Mouse (Mus musculus): ENCODE results near the gene Pan3. TPM values are rescaled to one million over a fixed set of nuclear protein-coding genes. Genes with fewer than 3 reads are reported as not detected.

The Pan3 gene
- polyA plus RNA-seq, 1 experiment from 2014 or later: 49.9 TPM

DNA sequence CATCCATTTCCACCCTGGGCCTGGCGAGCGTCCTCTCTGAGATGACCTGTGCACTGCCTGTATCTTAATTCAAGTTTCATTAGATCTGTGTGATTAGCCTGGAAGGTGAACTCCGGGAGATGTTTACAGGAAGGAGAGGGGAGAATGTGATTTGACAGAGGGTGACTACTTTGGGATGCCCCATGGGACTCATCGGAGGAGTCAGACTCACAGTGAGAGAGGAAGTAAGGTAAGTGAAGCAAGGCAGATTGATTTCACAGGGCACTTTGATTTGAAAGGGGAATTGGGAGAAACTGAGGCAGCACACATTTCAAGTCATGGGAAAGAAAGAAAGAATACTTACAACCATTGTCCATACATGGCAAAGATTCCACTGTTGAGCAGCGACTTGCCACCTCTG lies 23.8 kb upstream of the Pan3 start:
- no peak for DNase-seq (ENCODE audit: extremely low spot score, low spot score)
- H3K4me3 ChIP-seq: no peak overlapping the region
- H3K9me3 ChIP-seq: no peaks in the 10 kb centered on the region
- H3K27me3 ChIP-seq (ENCODE audit: poor library complexity, severe bottlenecking): peaks cover 15% of the 10 kb centered on the region
- H3K36me3 ChIP-seq (replicated peaks): no peaks in the 10 kb centered on the region
- no peak overlapping the region for H3K27ac ChIP-seq
- peaks cover under 1% of the 10 kb centered on the region for H3K4me1 ChIP-seq
- WGBS: 90% methylated on average over 5 of the region's 5 CpGs

DNA sequence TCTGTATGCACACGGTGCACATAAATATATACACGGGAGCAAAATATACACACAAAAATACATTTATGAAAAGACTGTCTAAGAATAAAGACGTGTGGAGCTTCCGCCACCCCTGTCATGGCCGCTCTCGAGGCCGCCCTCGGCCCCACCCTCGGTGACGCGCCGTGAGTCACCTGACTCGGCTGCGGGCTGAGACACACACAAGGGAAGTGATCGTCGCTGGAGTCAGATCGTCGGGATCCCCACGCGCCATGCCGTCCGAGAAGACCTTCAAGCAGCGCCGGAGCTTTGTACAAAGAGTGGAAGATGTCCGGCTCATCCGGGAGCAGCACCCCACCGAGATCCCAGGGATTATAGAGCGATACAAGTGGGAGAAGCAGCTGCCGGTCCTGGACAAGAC lies 21.2 kb upstream of the Pan3 start:
- WGBS: 64% methylated on average over 29 of the region's 29 CpGs
- peak overlapping the region; percentile 7; the same call in 1 of the 2 replicates for H3K4me3 ChIP-seq

DNA sequence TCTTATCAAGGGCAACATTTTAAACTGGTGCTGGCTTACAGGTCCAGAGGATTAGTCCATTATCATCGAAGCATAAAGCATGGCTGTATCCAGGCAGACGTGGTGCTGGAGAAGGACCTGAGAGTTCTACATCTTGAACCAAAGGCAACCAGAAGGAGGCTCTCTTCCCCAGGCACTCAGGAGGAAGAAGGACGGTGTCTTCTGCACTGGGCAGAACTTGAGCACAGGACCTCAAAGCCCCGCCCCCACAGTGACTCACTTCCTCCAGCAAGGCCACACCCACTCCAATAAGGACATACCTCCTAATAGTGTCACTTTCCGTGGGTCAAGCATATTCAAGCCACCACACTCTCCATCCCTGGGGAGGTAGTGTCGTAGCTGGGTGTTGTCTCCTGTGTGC lies 19.4 kb upstream of the Pan3 start:
- H3K27me3 ChIP-seq (ENCODE audit: poor library complexity, severe bottlenecking): no peaks in the 10 kb centered on the region
- H3K36me3 ChIP-seq (replicated peaks): no peaks in the 10 kb centered on the region
- no peak for DNase-seq (ENCODE audit: extremely low spot score, low spot score)
- H3K9me3 ChIP-seq: no peaks in the 10 kb centered on the region
- H3K4me3 ChIP-seq: no peak overlapping the region
- H3K4me1 ChIP-seq: no peaks in the 10 kb centered on the region
- 81% methylated on average over 6 of the region's 6 CpGs for WGBS
- H3K27ac ChIP-seq: no peak overlapping the region

More for the DNA sequence above, 21.2 kb upstream of the Pan3 start:
- Histone ChIP-seq H3K27me3 (ENCODE audit: poor library complexity, severe bottlenecking) (no peaks in the 10 kb centered on the region), H3K4me1 (no peaks in the 10 kb centered on the region), H3K27ac (no peak overlapping the region), H3K36me3 (replicated peaks) (no peaks in the 10 kb centered on the region), H3K9me3 (no peaks in the 10 kb centered on the region)
- DNase-seq (ENCODE audit: extremely low spot score, low spot score): no peak

DNA sequence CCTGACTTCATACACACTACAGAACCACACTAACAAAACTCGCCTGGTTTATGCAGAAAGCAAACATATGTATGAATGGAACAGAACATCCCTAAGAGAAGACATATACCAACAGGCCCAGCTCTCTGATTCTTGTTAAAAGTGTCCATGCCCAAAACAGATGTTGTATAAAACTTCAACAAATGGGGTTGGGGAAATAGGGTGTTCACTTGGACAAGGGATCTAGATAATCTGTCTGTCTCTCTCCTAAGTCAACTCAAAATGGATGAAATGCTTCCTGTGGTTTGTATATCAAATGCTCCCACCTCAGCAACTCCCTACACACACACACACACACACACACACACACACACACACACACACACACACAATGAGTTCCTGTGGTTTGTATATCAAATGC lies 12.0 kb upstream of the Pan3 start:
- 78% methylated on average over 1 of the region's 1 CpGs for WGBS
- no peak for DNase-seq (ENCODE audit: extremely low spot score, low spot score)
- no peak overlapping the region for H3K27ac ChIP-seq
- H3K4me3 ChIP-seq: no peak overlapping the region
- H3K9me3 ChIP-seq: no peaks in the 10 kb centered on the region
- H3K4me1 ChIP-seq: no peaks in the 10 kb centered on the region
- no peaks in the 10 kb centered on the region for H3K27me3 ChIP-seq (ENCODE audit: poor library complexity, severe bottlenecking)
- H3K36me3 ChIP-seq (replicated peaks): no peaks in the 10 kb centered on the region

DNA sequence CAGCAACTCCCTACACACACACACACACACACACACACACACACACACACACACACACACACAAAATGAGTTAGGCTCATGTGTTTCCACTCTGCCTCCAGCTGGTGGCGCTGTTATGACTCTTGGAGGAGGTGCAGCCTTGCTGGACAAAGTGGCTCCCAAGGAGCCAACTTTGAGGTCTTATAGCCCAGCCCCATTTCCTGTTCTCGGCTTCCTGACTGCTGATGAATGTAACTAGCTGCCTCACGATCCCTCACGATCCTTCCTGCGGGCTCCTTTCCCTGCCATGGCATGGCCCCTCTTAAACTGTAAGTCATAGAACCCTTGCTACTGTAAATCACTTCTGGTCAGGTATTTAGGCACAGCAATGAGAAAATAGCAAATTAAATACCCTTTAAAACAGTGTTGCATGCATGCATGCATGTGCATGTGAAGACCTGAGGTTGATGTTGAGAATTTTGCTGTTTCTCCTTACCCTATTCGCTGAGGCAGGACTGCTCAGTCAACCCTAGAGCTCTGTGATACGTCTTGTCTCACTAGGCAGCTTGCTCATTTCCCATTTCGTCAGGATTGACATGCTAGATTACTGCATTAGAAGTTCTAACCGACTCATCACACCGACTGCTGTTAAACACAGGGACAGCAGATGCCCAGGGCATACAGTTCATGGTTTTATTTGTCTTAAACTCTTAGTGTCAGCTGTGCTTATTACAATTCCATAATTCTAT lies 11.4 kb upstream of the Pan3 start:
- WGBS: 59% methylated on average over 10 of the region's 10 CpGs
- Histone ChIP-seq H3K27me3 (ENCODE audit: poor library complexity, severe bottlenecking) (no peaks in the 10 kb centered on the region), H3K4me1 (peaks cover under 1% of the 10 kb centered on the region; the same call in 1 of the 2 replicates), H3K27ac (no peak overlapping the region), H3K36me3 (replicated peaks) (no peaks in the 10 kb centered on the region), H3K9me3 (no peaks in the 10 kb centered on the region), H3K4me3 (no peak overlapping the region)
- DNase-seq (ENCODE audit: extremely low spot score, low spot score): no peak

DNA sequence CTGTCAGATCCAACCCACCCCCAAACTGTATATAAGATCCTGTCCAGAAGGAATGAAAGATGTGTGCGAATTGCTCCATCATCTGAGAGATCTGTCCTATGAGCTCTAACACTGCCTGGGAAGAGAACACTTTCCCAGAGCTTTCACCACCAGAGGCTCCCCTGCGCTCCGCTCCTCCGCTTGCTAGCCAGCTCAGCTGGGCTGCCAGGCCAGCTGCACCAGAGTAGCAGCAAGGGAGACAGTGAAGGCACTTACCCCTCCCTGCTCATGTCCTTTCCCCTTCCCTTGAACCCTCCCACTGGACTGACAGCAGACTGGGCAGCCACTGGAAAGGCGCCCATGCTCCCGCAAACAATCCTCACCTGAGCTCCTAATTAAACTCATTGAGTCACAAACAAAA lies 6.3 kb upstream of the Pan3 start:
- no peaks in the 10 kb centered on the region for H3K27me3 ChIP-seq (ENCODE audit: poor library complexity, severe bottlenecking)
- no peak overlapping the region for H3K27ac ChIP-seq
- no peaks in the 10 kb centered on the region for H3K9me3 ChIP-seq
- H3K4me1 ChIP-seq: peaks cover 5% of the 10 kb centered on the region
- no peaks in the 10 kb centered on the region for H3K36me3 ChIP-seq (replicated peaks)
- WGBS: 39% methylated on average over 6 of the region's 6 CpGs
- DNase-seq (ENCODE audit: extremely low spot score, low spot score): no peak
- no peak overlapping the region for H3K4me3 ChIP-seq

DNA sequence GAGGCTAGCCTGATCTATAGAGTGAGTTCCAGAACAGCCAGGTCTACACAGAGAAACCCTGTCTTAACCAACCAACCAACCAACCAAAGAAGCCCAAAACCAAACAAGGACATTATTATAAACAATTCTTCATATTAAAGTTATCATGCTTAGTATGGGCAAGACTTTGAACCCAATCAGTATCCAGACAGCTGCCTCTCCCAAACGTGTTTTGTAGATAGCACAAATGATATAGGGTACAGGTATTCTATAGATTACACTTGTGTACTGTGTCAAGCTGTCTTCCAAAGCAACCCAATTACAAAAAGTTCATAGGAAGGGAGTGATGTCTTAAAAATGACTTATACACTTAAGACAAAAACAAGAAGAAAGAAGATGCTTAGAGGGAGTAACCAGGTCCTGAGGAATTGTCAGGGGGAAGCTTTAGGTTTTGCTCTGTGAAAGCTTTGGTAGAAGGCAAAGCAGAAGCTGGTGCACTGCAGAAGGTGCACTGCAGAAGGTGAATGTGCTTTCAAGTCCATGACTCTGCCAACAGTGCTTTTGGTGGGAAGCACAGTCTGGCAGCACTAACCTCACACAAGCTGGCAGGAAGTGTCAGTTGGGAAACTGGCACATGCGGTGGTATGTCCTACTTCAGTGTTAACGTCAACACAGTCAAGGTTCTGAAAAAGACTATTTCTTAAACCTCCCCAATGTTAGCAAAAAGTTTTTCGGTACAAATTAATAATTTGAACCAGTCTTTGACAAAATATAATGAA lies 3.7 kb upstream of the Pan3 start:
- DNase-seq (ENCODE audit: extremely low spot score, low spot score): no peak
- H3K36me3 ChIP-seq (replicated peaks): no peaks in the 10 kb centered on the region
- WGBS: 84% methylated on average over 4 of the region's 4 CpGs
- no peak overlapping the region for H3K4me3 ChIP-seq
- no peak overlapping the region for H3K27ac ChIP-seq
- H3K27me3 ChIP-seq (ENCODE audit: poor library complexity, severe bottlenecking): no peaks in the 10 kb centered on the region
- H3K9me3 ChIP-seq: no peaks in the 10 kb centered on the region
- H3K4me1 ChIP-seq: peaks cover 15% of the 10 kb centered on the region

DNA sequence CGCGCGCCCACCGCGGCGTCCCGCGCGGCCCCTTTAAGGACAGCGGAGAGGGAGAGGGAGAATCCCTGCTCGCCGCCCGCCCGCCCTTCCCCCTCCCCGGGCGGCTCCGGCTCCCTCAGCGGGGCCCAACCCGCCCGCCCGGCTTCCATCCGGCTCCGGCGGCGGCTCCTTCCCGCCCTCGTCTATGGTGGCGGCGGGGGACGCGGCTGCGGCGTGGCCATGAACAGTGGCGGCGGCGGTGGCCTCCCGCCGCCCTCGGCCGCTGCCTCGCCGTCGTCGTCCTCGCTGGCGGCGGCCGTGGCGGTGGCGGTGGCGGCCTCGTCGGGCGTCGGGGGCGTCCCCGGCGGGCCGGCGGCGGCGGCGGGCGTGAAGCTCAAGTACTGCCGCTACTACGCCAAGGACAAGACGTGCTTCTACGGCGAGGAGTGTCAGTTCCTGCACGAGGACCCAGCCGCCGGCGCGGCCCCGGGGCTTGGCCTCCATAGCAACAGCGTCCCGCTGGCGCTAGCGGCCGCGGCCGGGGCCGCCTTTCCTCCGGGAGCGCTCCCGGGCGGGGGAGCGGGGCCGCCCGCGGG lies 487 bp downstream of the Pan3 start:
- DNase-seq (ENCODE audit: extremely low spot score, low spot score): peak; percentile 58
- under 1% methylated on average over 68 of the region's 91 CpGs for WGBS
- no peaks in the 10 kb centered on the region for H3K9me3 ChIP-seq

DNA sequence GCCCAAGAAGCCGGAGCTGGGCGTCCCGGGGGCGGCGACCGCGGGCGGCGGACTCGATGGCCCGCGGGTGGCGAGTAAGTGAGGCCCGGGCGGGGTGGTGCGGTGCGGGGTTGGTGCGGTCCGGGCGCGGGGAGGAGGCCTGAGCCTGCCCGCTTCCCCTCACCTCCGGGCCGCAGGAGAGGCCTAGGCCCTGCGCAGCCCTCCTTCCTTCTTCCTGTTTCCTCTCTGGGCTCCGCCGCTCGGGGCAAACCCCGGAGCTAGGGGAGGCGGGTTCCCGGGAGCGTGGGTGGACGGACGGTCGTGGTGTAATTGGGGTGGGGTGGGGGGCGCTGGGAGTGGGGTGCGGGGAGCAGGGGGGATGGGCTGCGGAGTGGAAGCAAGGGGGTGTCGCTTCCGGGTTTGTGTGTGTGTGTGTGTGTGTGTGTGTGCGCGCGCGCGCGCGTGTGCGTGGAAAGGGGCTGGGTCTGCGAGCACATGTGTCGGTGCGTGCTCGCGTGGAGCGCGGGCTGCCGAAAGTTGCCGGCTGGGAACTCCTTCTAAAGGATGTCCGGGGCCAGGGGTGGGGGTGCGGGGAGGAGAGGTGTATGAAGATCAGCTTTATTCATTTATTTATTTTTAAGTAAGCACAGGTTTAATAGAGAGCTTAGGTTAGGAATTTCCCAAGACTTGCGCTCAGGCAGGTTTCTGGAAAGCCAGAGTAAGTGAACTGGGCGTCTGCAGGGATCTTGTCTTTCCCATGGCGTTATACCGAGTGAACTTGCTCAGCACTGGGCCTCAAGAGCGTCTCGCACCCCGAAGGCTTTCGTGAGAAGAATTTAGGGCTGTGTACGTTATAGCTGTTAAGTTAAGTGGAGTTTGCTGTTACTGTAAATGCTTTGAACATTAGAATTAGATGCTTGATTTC lies 1.2 kb downstream of the Pan3 start:
- peak overlapping the region; percentile 97 for H3K4me3 ChIP-seq
- peak; percentile 54 for DNase-seq (ENCODE audit: extremely low spot score, low spot score)
- no peaks in the 10 kb centered on the region for H3K27me3 ChIP-seq (ENCODE audit: poor library complexity, severe bottlenecking)
- H3K4me1 ChIP-seq: peaks cover 51% of the 10 kb centered on the region
- H3K9me3 ChIP-seq: no peaks in the 10 kb centered on the region
- under 1% methylated on average over 62 of the region's 68 CpGs for WGBS
- H3K27ac ChIP-seq: peak overlapping the region; percentile 98
- H3K36me3 ChIP-seq (replicated peaks): peaks cover 6% of the 10 kb centered on the region

More for the DNA sequence above, 487 bp downstream of the Pan3 start:
- Histone ChIP-seq H3K36me3 (replicated peaks) (peaks cover 6% of the 10 kb centered on the region), H3K4me1 (peaks cover 44% of the 10 kb centered on the region), H3K27me3 (ENCODE audit: poor library complexity, severe bottlenecking) (no peaks in the 10 kb centered on the region), H3K4me3 (peak overlapping the region; percentile 97), H3K27ac (peak overlapping the region; percentile 98)

DNA sequence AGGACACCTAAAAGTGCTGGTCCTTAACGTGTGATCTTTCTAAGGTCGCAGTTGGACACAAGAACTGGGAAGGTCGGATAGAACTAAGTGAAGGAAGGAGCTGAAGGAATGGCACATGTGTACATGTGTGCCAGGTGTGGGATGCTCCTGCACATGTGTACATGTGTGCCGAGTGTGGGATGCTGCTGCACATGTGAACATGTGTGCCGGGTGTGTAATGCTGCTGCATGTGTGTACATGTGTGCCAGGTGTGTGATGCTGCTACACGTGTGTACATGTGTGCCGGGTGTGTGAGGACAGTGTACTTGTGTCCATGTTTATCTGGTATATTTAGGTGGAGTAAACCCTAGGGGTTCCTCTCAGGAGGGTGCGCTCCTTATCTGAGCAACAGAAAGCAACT lies 3.0 kb downstream of the Pan3 start:
- Histone ChIP-seq H3K4me3 (peak overlapping the region; percentile 97; the same call in 1 of the 2 replicates), H3K27ac (no peak overlapping the region), H3K27me3 (ENCODE audit: poor library complexity, severe bottlenecking) (no peaks in the 10 kb centered on the region), H3K9me3 (no peaks in the 10 kb centered on the region), H3K36me3 (replicated peaks) (peaks cover 6% of the 10 kb centered on the region), H3K4me1 (peaks cover 55% of the 10 kb centered on the region)
- DNase-seq (ENCODE audit: extremely low spot score, low spot score): no peak
- WGBS: 96% methylated on average over 8 of the region's 8 CpGs

DNA sequence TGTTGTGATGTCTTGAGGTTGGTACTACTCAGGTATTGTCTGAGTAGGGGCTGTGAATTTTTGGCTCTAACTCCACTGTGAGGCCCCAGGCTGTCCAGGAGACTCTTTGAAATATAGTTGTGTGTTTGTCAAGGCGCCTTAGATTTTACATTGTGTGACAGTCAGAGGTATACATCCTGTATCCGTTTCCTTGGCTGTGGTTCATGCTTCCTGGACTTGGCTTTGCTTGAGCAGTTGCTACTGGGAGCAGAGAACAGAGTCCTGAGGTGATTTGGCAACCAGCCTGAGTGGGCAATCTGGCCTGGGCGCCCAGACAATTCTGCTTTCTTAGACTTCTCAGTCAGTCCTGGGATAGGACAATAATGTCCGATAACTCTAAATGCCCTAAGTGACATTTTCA lies 5.3 kb downstream of the Pan3 start:
- Histone ChIP-seq H3K27me3 (ENCODE audit: poor library complexity, severe bottlenecking) (no peaks in the 10 kb centered on the region), H3K4me1 (peaks cover 43% of the 10 kb centered on the region), H3K9me3 (no peaks in the 10 kb centered on the region; the same call in 1 of the 2 replicates), H3K4me3 (no peak overlapping the region), H3K27ac (no peak overlapping the region), H3K36me3 (replicated peaks) (peaks cover 25% of the 10 kb centered on the region)
- no peak for DNase-seq (ENCODE audit: extremely low spot score, low spot score)
- 82% methylated on average over 4 of the region's 4 CpGs for WGBS

DNA sequence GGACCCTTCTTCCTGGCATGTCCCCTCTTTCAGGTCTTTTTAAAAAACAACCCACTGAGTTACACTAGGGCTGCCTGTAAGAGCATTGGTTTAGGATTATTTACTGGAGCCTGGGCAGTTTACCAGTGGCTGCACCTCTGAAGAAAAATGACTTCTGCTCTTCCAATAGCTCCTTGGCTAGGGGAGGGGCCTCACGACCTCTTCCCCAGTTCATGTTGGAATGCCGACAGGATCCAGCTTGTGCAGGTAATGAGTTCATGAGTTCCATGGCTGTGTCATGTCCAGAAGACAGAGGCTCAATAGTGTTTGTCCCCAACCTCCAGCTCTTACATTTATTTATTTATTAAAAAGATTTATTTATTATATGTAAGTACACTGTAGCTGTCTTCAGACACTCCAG lies 5.8 kb downstream of the Pan3 start:
- 73% methylated on average over 2 of the region's 2 CpGs for WGBS
- Histone ChIP-seq H3K27me3 (ENCODE audit: poor library complexity, severe bottlenecking) (no peaks in the 10 kb centered on the region), H3K9me3 (peaks cover 3% of the 10 kb centered on the region; the same call in 1 of the 2 replicates), H3K4me3 (no peak overlapping the region), H3K4me1 (peaks cover 43% of the 10 kb centered on the region), H3K27ac (no peak overlapping the region), H3K36me3 (replicated peaks) (peaks cover 25% of the 10 kb centered on the region)
- DNase-seq (ENCODE audit: extremely low spot score, low spot score): no peak
